Mouse (Mus musculus): ENCODE measurements at regions not wholly inside any gene's neighbourhood (a gene's known extent, or its start where the extent isn't known, plus 50 kb on each side); places are given as distances from the start of the nearest gene placed in this dataset.

- no peaks in the 10 kb centered on the region for H3K36me3 ChIP-seq
- H3K4me1 ChIP-seq (replicated peaks) = no peaks in the 10 kb centered on the region
- no peak overlapping the region for H3K4me3 ChIP-seq (replicated peaks)
- H3K9me3 ChIP-seq = no peaks in the 10 kb centered on the region
- no peak for ATAC-seq
- no peak overlapping the region for H3K4me2 ChIP-seq (replicated peaks)
- 93% methylated on average over 2 of the region's 2 CpGs for WGBS
- H3K9ac ChIP-seq = no peak overlapping the region
- H3K27ac ChIP-seq = no peak overlapping the region
- H3K27me3 ChIP-seq (replicated peaks) = no peaks in the 10 kb centered on the region
Measured at GRCm38 (mm10) chr6:51150916-51151315, 281.6 kb upstream of the Nfe2l3 start.

GRCm38 (mm10) chr6:51156836-51157370, 275.6 kb upstream of the Nfe2l3 start:
- Histone ChIP-seq H3K9ac (no peak overlapping the region), H3K27ac (no peak overlapping the region), H3K36me3 (no peaks in the 10 kb centered on the region), H3K4me3 (replicated peaks) (no peak overlapping the region), H3K9me3 (no peaks in the 10 kb centered on the region), H3K4me2 (replicated peaks) (no peak overlapping the region), H3K4me1 (replicated peaks) (no peaks in the 10 kb centered on the region), H3K27me3 (replicated peaks) (no peaks in the 10 kb centered on the region)
- WGBS = 48% methylated on average over 8 of the region's 8 CpGs
- ATAC-seq = no peak

GRCm38 (mm10) chr6:51161149-51161548, 271.3 kb upstream of the Nfe2l3 start:
- H3K4me1 ChIP-seq (replicated peaks) = 0 out of 2 replicates have a peak, but pooled peaks cover 13% of the 10 kb centered on the region
- H3K4me3 ChIP-seq (replicated peaks) = no peak overlapping the region
- H3K9me3 ChIP-seq = no peaks in the 10 kb centered on the region
- no peaks in the 10 kb centered on the region for H3K36me3 ChIP-seq
- no peak overlapping the region for H3K9ac ChIP-seq
- 71% methylated on average over 6 of the region's 6 CpGs for WGBS
- no peak for ATAC-seq
- no peak overlapping the region for H3K27ac ChIP-seq
- H3K27me3 ChIP-seq (replicated peaks) = no peaks in the 10 kb centered on the region
- no peak overlapping the region for H3K4me2 ChIP-seq (replicated peaks)

- Histone ChIP-seq H3K9me3 (no peaks in the 10 kb centered on the region), H3K4me1 (replicated peaks) (0 out of 2 replicates have a peak, but pooled peaks cover 13% of the 10 kb centered on the region), H3K36me3 (no peaks in the 10 kb centered on the region), H3K27ac (0 out of 2 replicates have a peak overlapping the region, but pooled peaks have one; percentile 54), H3K9ac (no peak overlapping the region), H3K27me3 (replicated peaks) (no peaks in the 10 kb centered on the region), H3K4me3 (replicated peaks) (no peak overlapping the region), H3K4me2 (replicated peaks) (no peak overlapping the region)
- WGBS = 49% methylated on average over 14 of the region's 14 CpGs
- 0 out of 2 replicates have a peak, but pooled peaks have one; percentile 8 for ATAC-seq
Measured at GRCm38 (mm10) chr6:51162208-51163082, 270.0 kb upstream of the Nfe2l3 start.

- H3K9ac ChIP-seq = no peak overlapping the region
- peak; percentile 46 for ATAC-seq
- no peaks in the 10 kb centered on the region for H3K9me3 ChIP-seq
- H3K4me1 ChIP-seq (replicated peaks) = 0 out of 2 replicates have a peak, but pooled peaks cover 13% of the 10 kb centered on the region
- no peak overlapping the region for H3K4me2 ChIP-seq (replicated peaks)
- WGBS = 43% methylated on average over 5 of the region's 5 CpGs
- H3K27me3 ChIP-seq (replicated peaks) = no peaks in the 10 kb centered on the region
- no peak overlapping the region for H3K4me3 ChIP-seq (replicated peaks)
- H3K27ac ChIP-seq = peak overlapping the region; percentile 54; the same call in 1 of the 2 replicates
- H3K36me3 ChIP-seq = no peaks in the 10 kb centered on the region
Measured at GRCm38 (mm10) chr6:51163266-51163665, 269.2 kb upstream of the Nfe2l3 start.

- Histone ChIP-seq H3K27me3 (replicated peaks) (peaks cover 4% of the 10 kb centered on the region; the same call in 1 of the 2 replicates), H3K36me3 (no peaks in the 10 kb centered on the region), H3K27ac (0 out of 2 replicates have a peak overlapping the region, but pooled peaks have one; percentile 28), H3K4me1 (replicated peaks) (peaks cover 19% of the 10 kb centered on the region), H3K9me3 (no peaks in the 10 kb centered on the region), H3K4me2 (replicated peaks) (no peak overlapping the region), H3K9ac (no peak overlapping the region), H3K4me3 (replicated peaks) (no peak overlapping the region)
- 73% methylated on average over 4 of the region's 4 CpGs for WGBS
- no peak for ATAC-seq
Measured at GRCm38 (mm10) chr6:51163882-51164281, 268.6 kb upstream of the Nfe2l3 start.

GRCm38 (mm10) chr6:51167028-51167427, 265.4 kb upstream of the Nfe2l3 start:
- no peak overlapping the region for H3K9ac ChIP-seq
- H3K9me3 ChIP-seq = no peaks in the 10 kb centered on the region
- ATAC-seq = no peak
- 37% methylated on average over 5 of the region's 5 CpGs for WGBS
- H3K27me3 ChIP-seq (replicated peaks) = peaks cover 5% of the 10 kb centered on the region; the same call in 1 of the 2 replicates
- H3K4me1 ChIP-seq (replicated peaks) = peaks cover 21% of the 10 kb centered on the region
- H3K4me3 ChIP-seq (replicated peaks) = no peak overlapping the region
- peak overlapping the region; percentile 13 for H3K27ac ChIP-seq
- H3K4me2 ChIP-seq (replicated peaks) = no peak overlapping the region
- H3K36me3 ChIP-seq = no peaks in the 10 kb centered on the region

- Histone ChIP-seq H3K36me3 (no peaks in the 10 kb centered on the region), H3K9me3 (no peaks in the 10 kb centered on the region), H3K27ac (peak overlapping the region; percentile 94), H3K9ac (no peak overlapping the region), H3K4me2 (replicated peaks) (peak overlapping the region; percentile 67), H3K4me3 (replicated peaks) (no peak overlapping the region), H3K4me1 (replicated peaks) (peaks cover 17% of the 10 kb centered on the region), H3K27me3 (replicated peaks) (peaks cover 5% of the 10 kb centered on the region; the same call in 1 of the 2 replicates)
- WGBS = 4% methylated on average over 11 of the region's 11 CpGs
- ATAC-seq = 0 out of 2 replicates have a peak, but pooled peaks have one; percentile 16
Measured at GRCm38 (mm10) chr6:51168048-51168447, 264.4 kb upstream of the Nfe2l3 start.

GRCm38 (mm10) chr6:51168775-51169695, 263.4 kb upstream of the Nfe2l3 start:
- Histone ChIP-seq H3K4me2 (replicated peaks) (peak overlapping the region; percentile 67), H3K27me3 (replicated peaks) (peaks cover 9% of the 10 kb centered on the region; the same call in 1 of the 2 replicates), H3K36me3 (no peaks in the 10 kb centered on the region), H3K9ac (peak overlapping the region; percentile 48), H3K9me3 (no peaks in the 10 kb centered on the region), H3K4me1 (replicated peaks) (peaks cover 15% of the 10 kb centered on the region), H3K27ac (peak overlapping the region; percentile 94), H3K4me3 (replicated peaks) (peak overlapping the region; percentile 30)
- 8% methylated on average over 38 of the region's 38 CpGs for WGBS
- ATAC-seq = peak; percentile 26; the same call in 1 of the 2 replicates

- peak overlapping the region; percentile 31; the same call in 1 of the 2 replicates for H3K9ac ChIP-seq
- peak overlapping the region; percentile 57 for H3K4me2 ChIP-seq (replicated peaks)
- H3K27me3 ChIP-seq (replicated peaks) = peaks cover 18% of the 10 kb centered on the region
- H3K4me1 ChIP-seq (replicated peaks) = peaks cover 23% of the 10 kb centered on the region
- H3K9me3 ChIP-seq = no peaks in the 10 kb centered on the region
- no peaks in the 10 kb centered on the region for H3K36me3 ChIP-seq
- WGBS = 2% methylated on average over 22 of the region's 22 CpGs
- ATAC-seq = no peak
- peak overlapping the region; percentile 25 for H3K4me3 ChIP-seq (replicated peaks)
- H3K27ac ChIP-seq = peak overlapping the region; percentile 94
Measured at GRCm38 (mm10) chr6:51169971-51170411, 262.5 kb upstream of the Nfe2l3 start.

- H3K9ac ChIP-seq = no peak overlapping the region; the same call in 1 of the 2 replicates
- H3K9me3 ChIP-seq = no peaks in the 10 kb centered on the region
- no peaks in the 10 kb centered on the region for H3K36me3 ChIP-seq
- peak; percentile 44; the same call in 1 of the 2 replicates for ATAC-seq
- WGBS = under 1% methylated on average over 11 of the region's 11 CpGs
- H3K27ac ChIP-seq = peak overlapping the region; percentile 94
- peak overlapping the region; percentile 25; the same call in 1 of the 2 replicates for H3K4me3 ChIP-seq (replicated peaks)
- peaks cover 23% of the 10 kb centered on the region for H3K4me1 ChIP-seq (replicated peaks)
- peak overlapping the region; percentile 57 for H3K4me2 ChIP-seq (replicated peaks)
- peaks cover 21% of the 10 kb centered on the region for H3K27me3 ChIP-seq (replicated peaks)
Measured at GRCm38 (mm10) chr6:51170414-51170813, 262.1 kb upstream of the Nfe2l3 start.
